Mouse (Mus musculus) thymus, postnatal 36 days (tissue): ENCODE results near the gene Zeb2.

Source experiments
- DNase-seq, 2 experiments: peaks; one replicate each; pipeline ENCODE4 v3.0.0; 2022; ENCODE audit warnings: mixed read lengths in 2 of 2

The Zeb2 gene

GRCm38 (mm10) chr2:44979042-44979721 lies 138.0 kb downstream of the Zeb2 start:
- peak; percentile 34 to 36 for DNase-seq

- no peak for DNase-seq
Observed at GRCm38 (mm10) chr2:44978038-44978437, 139.2 kb downstream of the Zeb2 start.

- no peak for DNase-seq
Observed at GRCm38 (mm10) chr2:44977556-44977955, 139.6 kb downstream of the Zeb2 start.

GRCm38 (mm10) chr2:44977051-44977450 lies 140.1 kb downstream of the Zeb2 start:
- no peak for DNase-seq

GRCm38 (mm10) chr2:44976484-44976883 lies 140.7 kb downstream of the Zeb2 start:
- no peak for DNase-seq

- no peak for DNase-seq
Observed at GRCm38 (mm10) chr2:44973828-44974227, 143.4 kb downstream of the Zeb2 start.

- DNase-seq, result no peak
Observed at GRCm38 (mm10) chr2:44970087-44970646, 147.0 kb downstream of the Zeb2 start.

GRCm38 (mm10) chr2:44969640-44970039 lies 147.6 kb downstream of the Zeb2 start:
- DNase-seq, result no peak

- DNase-seq, result no peak
Observed at GRCm38 (mm10) chr2:44969226-44969625, 148.0 kb downstream of the Zeb2 start.

GRCm38 (mm10) chr2:44965834-44966555 lies 151.2 kb downstream of the Zeb2 start:
- no peak for DNase-seq

- DNase-seq, result no peak
Observed at GRCm38 (mm10) chr2:44962620-44963019, 154.6 kb downstream of the Zeb2 start.

GRCm38 (mm10) chr2:44961192-44961591 lies 156.0 kb downstream of the Zeb2 start:
- DNase-seq, result no peak

GRCm38 (mm10) chr2:44960561-44960960 lies 156.6 kb downstream of the Zeb2 start:
- peak; percentile 49 to 59 for DNase-seq

GRCm38 (mm10) chr2:44957329-44957797 lies 159.8 kb downstream of the Zeb2 start:
- DNase-seq, result no peak

- no peak for DNase-seq
Observed at GRCm38 (mm10) chr2:44956232-44956631, 161.0 kb downstream of the Zeb2 start.

- no peak for DNase-seq
Observed at GRCm38 (mm10) chr2:44955506-44955905, 161.7 kb downstream of the Zeb2 start.

GRCm38 (mm10) chr2:44954180-44954579 lies 163.0 kb downstream of the Zeb2 start:
- no peak for DNase-seq

- no peak for DNase-seq
Observed at GRCm38 (mm10) chr2:44952830-44953422, 164.3 kb downstream of the Zeb2 start.

- DNase-seq, result no peak
Observed at GRCm38 (mm10) chr2:44951651-44952213, 165.5 kb downstream of the Zeb2 start.

GRCm38 (mm10) chr2:44944689-44945088 lies 172.5 kb downstream of the Zeb2 start:
- DNase-seq, result no peak
